Mouse (Mus musculus) cerebellum, adult 18-20 months (tissue): Measurements from ENCODE around the gene Krt27.
A peak's percentile ranks its signal among the peaks of the same experiment; 100 is the strongest.

ENCODE experiments used
- DNase-seq, 2 experiments: peaks; one replicate each; pipeline ENCODE4 v3.0.0; 2021

The Krt27 gene

DNA sequence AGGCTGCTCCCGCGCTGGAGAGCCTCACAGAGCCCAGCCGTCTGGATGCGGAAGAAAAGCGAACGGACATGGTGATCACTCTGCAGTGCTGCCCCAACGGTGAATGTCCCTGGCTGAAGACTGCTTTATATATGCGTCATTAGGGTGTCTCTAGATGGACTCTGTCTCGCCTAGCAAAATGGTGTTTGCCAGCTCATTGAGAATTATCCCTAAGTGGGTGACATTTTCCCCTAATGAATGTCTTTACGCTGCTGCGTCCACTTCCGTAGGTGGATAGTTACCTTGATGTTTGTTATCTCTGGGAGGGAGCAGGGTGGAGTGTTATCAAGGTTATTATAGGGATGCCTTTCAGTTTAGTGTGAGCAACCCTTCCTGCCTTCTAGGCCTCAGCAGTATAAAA lies at the start of gene Krt27:
Gene Krt27, minus strand, starts transcription at position 101 of the 400 bp plus-strand sequence.
- DNase-seq, result no peak

DNA sequence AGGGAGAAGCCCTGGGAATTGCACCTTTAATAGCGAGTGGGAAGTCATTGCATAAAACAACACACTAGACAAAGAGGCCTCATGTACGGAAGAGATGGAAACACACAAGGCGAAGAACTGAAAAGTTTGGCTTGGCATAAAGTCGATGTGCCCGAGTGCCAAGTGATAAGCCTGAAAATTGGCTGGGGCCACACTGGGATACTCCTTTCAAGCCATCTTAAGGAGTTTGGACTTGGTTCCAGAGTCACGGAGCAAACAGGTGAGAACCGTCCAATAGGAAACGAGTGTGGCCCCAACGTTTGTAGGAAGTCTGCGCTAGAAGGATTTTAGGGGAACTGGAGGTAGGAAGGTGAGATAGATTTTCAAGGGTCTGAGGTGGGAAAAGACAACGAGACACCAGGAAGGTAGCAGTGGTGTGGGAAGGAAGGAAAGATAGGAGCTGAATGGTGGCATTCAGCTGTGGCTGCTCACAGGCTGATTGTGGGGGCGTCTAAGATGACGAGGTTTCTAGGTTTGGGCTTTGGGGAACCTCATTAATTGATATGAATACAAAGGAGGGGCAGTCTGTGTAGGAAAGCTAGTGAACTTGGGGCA lies 49.1 kb upstream of the Krt27 start:
- no peak for DNase-seq

GRCm38 (mm10) chr11:99398832-99399231 lies 47.9 kb upstream of the Krt27 start:
- DNase-seq, result no peak

DNA sequence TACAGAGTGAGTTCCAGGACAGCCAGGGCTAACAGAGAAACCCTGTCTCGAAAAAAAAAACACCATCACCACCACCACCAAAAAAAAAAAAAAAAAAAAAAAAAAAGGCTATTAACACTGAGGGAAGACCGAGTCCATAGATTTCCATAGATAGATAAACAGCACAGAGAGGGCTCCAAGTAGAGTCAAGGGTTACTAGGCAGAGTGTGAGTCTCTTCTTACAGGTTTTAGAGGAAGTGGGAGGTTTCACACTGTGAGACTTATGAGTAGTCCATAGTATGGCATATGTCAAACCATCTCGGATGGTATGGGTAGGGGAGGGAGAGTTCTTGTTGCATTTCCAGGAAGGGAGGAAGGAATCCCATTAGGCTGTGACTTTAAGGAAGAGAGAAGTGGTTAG lies 47.2 kb upstream of the Krt27 start:
- no peak for DNase-seq

- no peak for DNase-seq
These were observed 45.8 kb upstream of the Krt27 start for GRCm38 (mm10) chr11:99396661-99397060.

DNA sequence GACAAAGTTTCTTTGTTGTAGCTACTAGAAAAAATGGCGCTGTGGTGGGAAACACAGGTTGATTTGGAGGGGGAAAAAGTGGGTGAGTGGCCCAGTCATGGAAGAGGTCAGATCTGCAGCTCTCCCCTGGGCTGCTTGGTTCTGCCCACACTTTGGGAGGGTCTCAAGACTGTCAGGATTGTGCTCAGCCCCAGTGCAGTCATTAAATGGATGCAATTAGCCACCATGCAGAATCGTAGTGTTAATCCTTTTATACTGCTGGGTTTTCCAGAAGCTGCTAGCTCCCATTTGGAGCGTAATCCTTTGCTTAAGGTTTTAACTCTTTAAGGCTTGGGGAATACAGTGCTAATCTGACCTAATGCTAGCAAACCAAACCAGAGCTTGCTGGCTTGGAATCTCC lies 45.1 kb upstream of the Krt27 start:
- no peak for DNase-seq

- no peak for DNase-seq
These were observed 41.6 kb upstream of the Krt27 start for GRCm38 (mm10) chr11:99392492-99392891.

GRCm38 (mm10) chr11:99391375-99391774 lies 40.5 kb upstream of the Krt27 start:
- DNase-seq, result peak; percentile 13 to 23

GRCm38 (mm10) chr11:99390866-99391265 lies 40.0 kb upstream of the Krt27 start:
- DNase-seq, result peak; percentile 5 to 13

DNA sequence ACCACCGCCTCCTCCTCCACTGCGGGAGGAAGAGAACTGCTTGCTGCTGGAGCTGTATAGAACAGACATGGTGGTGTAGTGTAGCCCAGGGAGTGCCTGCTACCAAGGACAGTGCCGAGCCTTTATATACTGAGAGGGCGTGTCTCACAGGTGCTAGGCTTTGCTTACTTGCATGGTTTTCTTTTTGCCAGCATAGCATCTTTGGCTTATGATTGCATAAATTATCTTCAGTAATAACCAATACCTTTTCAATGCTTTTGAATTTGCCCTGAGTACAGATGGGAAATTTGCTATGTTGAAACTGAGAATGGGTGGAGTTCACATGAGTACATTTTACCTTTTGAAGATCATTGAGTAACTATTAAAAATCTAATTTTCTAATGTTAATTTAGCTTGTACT lies 38.4 kb upstream of the Krt27 start, which contains the start of gene Krt10:
Gene Krt10, minus strand, starts transcription at position 101 of the 400 bp plus-strand sequence.
- no peak for DNase-seq

DNA sequence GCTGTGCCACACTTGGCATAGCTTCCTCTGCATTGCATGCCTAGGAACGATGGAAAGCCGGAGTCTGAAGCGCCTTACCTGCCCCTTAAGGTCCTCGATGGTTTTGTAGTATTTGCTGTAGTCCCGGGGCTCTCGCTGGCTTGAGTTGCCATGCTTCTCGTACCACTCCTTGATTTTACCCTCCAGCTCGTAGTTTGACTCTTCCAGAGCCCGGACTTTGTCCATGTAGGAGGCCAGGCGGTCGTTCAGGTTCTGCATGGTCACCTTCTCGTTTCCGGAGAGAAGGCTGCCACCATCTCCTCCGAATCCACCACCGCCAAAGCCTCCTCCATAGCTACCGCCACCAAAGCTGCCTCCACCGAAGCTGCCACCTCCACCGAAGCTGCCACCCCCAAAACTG lies 37.8 kb upstream of the Krt27 start:
- DNase-seq, result no peak

DNA sequence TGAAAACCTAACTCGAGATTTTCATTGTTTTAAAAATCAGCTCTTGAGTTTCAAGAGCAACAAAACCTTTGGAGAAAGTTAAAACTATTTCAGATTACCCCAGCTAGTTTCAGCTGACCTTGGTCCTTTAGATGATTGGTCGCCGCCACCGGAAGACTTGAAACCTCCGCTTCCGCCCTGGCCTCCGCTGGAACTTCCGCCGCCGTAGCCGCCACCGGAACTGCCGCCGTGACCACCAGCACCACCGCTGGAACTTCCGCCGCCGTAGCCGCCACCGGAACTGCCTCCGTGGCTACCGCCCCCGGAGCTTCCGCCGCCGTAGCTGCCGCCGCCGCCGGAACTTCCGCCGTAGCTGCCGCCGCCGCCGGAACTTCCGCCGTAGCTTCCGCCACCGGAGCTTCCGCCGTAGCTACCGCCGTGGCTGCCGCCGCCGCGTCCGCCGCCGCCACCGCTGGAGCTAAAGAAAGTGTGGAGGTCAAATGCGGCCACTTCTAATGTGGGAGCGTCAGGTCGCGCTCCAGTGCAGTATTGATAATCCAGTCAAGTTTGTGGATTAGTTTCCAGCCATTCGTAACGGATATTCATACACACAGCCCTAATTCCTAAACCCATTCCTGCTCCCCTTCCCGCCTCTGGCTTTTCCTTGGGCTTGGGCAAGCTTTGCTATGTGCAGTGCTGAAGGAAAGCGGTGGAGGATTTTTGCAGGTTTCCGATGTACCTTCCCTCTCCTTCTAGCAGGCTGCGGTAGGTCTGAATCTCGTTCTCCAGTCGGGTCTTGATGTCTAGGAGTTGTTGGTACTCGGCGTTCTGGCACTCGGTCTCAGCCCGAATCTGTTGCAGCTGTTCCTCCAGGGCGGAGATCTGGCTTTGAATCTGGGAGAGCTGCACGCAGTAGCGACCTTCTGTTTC lies 35.2 kb upstream of the Krt27 start:
- peak; percentile 93 to 94 for DNase-seq

- peak; percentile 66 to 81 for DNase-seq
These were observed 28.7 kb upstream of the Krt27 start for GRCm38 (mm10) chr11:99379568-99379967.

GRCm38 (mm10) chr11:99374803-99375202 lies 23.9 kb upstream of the Krt27 start, which contains the start of gene Krt28:
Gene Krt28, minus strand, starts transcription at chr11:99374903.
- no peak for DNase-seq

DNA sequence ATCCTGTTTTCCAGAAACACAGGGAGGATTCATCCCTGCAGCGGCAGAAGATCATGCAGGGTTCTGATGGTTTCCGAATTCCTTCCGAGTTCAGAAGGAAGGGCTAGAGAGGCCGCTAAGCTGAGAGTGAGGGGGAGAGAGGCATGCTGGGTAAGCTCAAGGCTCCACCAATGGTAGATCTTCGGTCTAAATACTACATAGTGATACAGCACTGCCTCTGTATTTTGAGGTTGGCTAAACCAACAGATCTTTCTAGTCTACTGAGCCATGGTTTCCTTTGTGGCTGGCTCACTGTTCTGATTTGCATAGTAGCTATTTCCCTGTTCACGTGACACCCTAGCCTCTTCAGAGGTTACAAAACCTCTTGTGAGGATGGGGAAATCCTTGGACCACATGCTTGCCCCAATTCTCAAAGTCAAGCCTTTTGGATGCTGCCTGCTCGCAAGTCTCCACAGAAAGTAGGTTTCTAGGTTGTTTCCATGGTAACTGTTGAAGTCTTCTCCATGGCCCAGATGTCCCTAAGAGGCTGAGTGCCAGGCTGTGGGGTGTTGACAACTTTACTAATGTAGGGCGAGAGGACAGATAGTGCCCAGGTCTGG lies 19.0 kb upstream of the Krt27 start:
- peak; percentile 40 to 49 for DNase-seq

DNA sequence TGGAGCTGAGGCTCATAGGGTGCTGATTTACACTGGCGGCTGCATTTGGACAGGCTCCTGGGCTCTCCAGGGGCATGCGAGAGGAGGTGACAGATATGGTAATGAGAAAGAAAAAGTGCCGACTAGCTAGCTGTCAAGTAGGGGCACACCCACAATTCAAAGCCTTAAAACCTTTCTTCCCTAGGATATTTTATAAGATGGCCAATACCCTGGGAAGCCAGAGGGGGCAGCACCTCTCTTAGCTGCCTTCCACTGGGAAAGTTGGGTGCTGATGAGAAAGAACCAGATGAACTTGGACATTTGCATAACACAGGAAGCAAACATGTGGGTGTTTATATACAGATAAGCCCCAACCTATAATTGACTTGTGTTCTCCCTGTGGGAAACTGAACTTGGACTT lies 18.3 kb upstream of the Krt27 start:
- peak; percentile 13 to 14 for DNase-seq

DNA sequence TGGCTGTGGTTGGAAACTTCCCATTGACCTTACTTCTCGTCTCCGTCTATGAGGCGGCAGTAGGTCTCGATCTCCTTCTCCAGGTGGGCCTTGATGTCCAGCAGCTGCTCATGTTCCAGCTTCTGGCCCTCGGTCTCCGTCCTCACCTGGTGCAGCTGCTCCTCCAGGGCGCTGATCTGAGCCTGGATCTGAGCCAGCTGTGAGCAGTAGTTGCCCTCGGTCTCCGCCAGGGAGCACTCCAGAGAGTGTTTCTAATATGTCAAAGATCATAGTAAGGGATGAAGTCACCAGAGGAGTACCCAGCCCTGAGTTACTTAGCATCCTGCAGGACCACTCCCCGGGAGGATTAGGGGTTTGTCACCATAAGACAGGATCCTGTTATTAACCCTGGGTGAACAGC lies 15.9 kb upstream of the Krt27 start:
- peak; percentile 7 to 9 for DNase-seq

- DNase-seq, result peak; percentile 31 to 51
These were observed 13.5 kb upstream of the Krt27 start for GRCm38 (mm10) chr11:99364412-99364811.

GRCm38 (mm10) chr11:99361423-99361822 lies 10.5 kb upstream of the Krt27 start:
- no peak for DNase-seq

- DNase-seq, result no peak
These were observed 11.5 kb downstream of the Krt27 start for GRCm38 (mm10) chr11:99339299-99339847.

DNA sequence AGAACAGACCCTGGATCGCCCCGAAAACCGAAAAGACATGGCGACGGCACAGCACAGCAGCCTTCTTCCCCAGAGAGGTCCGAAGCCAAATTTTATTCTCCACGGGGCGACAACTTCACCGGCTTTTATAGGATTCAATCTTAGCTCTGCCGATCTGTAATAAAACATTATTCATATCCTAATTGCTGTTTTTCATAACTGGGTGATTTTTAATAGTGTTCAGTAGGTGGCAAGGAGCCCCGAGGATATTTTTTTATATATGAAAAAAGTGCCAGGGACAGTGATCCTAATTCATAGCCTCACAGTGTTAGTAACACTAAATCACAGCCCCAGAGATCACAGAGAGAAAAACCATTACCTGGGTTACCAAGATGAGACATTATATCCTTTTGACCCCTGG lies 13.0 kb downstream of the Krt27 start, which contains the start of gene Krt26:
Gene Krt26, minus strand, starts transcription at position 101 of the 400 bp plus-strand sequence.
- DNase-seq, result no peak

DNA sequence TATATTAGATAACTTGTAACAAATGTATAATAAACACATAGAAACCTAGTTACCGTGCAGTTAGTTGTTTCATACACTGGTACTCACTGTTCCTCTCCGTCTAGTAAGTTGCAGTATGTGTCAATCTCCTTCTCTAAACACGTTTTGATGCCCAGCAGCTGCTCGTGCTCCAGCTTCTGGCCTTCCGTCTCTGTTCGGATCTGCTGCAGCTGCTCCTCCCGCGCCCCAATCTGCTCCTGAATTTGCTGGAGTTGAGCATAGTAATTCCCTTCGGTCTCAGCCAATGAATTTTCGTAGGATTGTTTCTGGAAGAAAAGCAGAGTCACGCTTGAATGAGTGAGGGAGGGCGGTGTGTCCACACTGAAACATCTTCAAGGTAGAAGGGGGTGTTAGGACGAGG lies 17.5 kb downstream of the Krt27 start:
- DNase-seq, result no peak

DNA sequence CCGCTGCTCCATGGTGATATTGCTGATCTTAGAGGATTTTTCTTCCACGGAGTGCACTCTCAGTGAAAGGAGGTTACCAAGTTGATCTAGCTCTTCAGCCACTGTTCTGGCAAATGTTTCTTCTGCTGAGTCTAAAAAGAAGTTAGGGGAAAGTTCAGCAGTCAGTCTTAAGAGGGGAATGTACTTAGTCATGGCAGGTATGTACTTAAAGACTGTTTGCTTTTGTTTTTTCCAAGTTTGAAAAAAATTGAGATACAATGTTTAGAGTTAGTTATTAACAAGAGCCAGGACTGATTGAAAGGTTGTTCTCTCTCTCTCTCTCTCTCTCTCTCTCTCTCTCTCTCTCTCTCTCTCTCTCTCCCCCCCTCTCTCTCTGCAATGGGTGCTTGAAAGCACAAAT lies 21.2 kb downstream of the Krt27 start:
- no peak for DNase-seq
